Mouse (Mus musculus) brain, embryonic 14.5 days (tissue): ENCODE results near the gene Prlh.

ENCODE experiments used
- CTCF ChIP-seq: fragments of 200-500 bp; IDR thresholded peaks from 2 replicates; pipeline ENCODE4 v1.5.1; 2012; ENCODE audit warnings: inconsistent platforms, mild to moderate bottlenecking, moderate library complexity, borderline replicate concordance; ENCODE audit not compliant: insufficient read depth, insufficient read length; ENCODE audit errors: extremely low read depth
- POLR2A ChIP-seq: fragments of 200-500 bp; IDR thresholded peaks from 2 replicates; pipeline ENCODE4 v1.6.1; 2012; ENCODE audit warnings: mild to moderate bottlenecking, inconsistent platforms, borderline replicate concordance; ENCODE audit not compliant: poor library complexity, insufficient read depth, insufficient read length, severe bottlenecking; ENCODE audit errors: extremely low read depth

- TF ChIP-seq CTCF (no peak), POLR2A (no peak)
Measured at GRCm38 (mm10) chr1:90909161-90909560, 43.7 kb upstream of the Prlh start.
